Mouse (Mus musculus) lung, postnatal 0 days (tissue): ENCODE results near the gene Anapc4.
A peak's percentile ranks its signal among the peaks of the same experiment; 100 is the strongest.

ENCODE experiments used
- CTCF ChIP-seq: IDR thresholded peaks from 2 replicates; pipeline ENCODE4 v1.5.1; 2016; ENCODE audit warnings: antibody characterized with exemption, mild to moderate bottlenecking
- EP300 ChIP-seq: IDR thresholded peaks from 2 replicates; pipeline ENCODE4 v1.6.1; 2016; ENCODE audit warnings: antibody characterized with exemption, mild to moderate bottlenecking, control low read depth

GRCm38 (mm10) chr5:52887085-52887484, 53.3 kb downstream of the Anapc4 start:
- TF ChIP-seq EP300 (0 out of 2 replicates have a peak, but pooled peaks have one; percentile 8), CTCF (peak; percentile 76)
